Mouse (Mus musculus) heart, adult 2 months (tissue): ENCODE data around the gene Man1c1. TPM values are rescaled to one million over a fixed set of nuclear protein-coding genes. Genes with fewer than 3 reads are reported as not detected.

Source experiments
- DNase-seq, 2 experiments: peaks; one replicate each; pipeline ENCODE4 v3.0.0; 2021
- H3K27ac ChIP-seq: fragments of 200-600 bp; 2 replicates; pipeline ENCODE4 v1.8.1; 2022
- H3K27me3 ChIP-seq: fragments of 200-500 bp; 2 replicates; pipeline ENCODE4 v1.6.1; 2012; ENCODE audit warnings: mild to moderate bottlenecking, low read length, inconsistent platforms, mixed read lengths; ENCODE audit not compliant: control insufficient read depth, insufficient read depth
- H3K36me3 ChIP-seq: fragments of 200-500 bp; 2 replicates; pipeline ENCODE4 v1.6.1; 2012; ENCODE audit warnings: low read length, inconsistent platforms; ENCODE audit not compliant: control insufficient read depth, insufficient read depth
- H3K4me1 ChIP-seq: fragments of 200-500 bp; 2 replicates; pipeline ENCODE4 v1.6.1; 2011; ENCODE audit warnings: low read length; ENCODE audit not compliant: control insufficient read depth, insufficient read depth
- H3K4me3 ChIP-seq: fragments of 200-600 bp; 2 replicates; pipeline ENCODE4 v1.8.1; 2022
- H3K79me2 ChIP-seq: fragments of 200-500 bp; replicated peaks from 2 replicates; pipeline ENCODE4 v1.6.1; 2012; ENCODE audit warnings: mild to moderate bottlenecking, inconsistent platforms, low read length, moderate library complexity, mixed read lengths; ENCODE audit not compliant: control insufficient read depth, insufficient read depth
- H3K9ac ChIP-seq: fragments of 200-500 bp; 2 replicates; pipeline ENCODE4 v1.6.1; 2012; ENCODE audit warnings: low read depth, mild to moderate bottlenecking, control low read depth, inconsistent platforms, low read length, mixed read lengths
- CTCF ChIP-seq: fragments of 200-600 bp; IDR thresholded peaks from 2 replicates; pipeline ENCODE4 v1.8.1; 2022; ENCODE audit warnings: antibody characterized with exemption, mild to moderate bottlenecking, moderate library complexity
- EP300 ChIP-seq: fragments of 200-500 bp; IDR thresholded peaks from 2 replicates; pipeline ENCODE4 v1.6.1; 2011; ENCODE audit warnings: low read depth, low read length, control low read depth; ENCODE audit not compliant: insufficient read depth
- POLR2A ChIP-seq: fragments of 200-500 bp; IDR thresholded peaks from 2 replicates; pipeline ENCODE4 v1.6.1; 2011; ENCODE audit warnings: mild to moderate bottlenecking, low read depth, low read length, control low read depth; ENCODE audit not compliant: insufficient read depth
- WGBS: fragments of 180-500 bp; shearing (Covaris S2); methylation state at CpG from one replicate; pipeline ENCODE4 v1.1.7; 2018; 5-methylcytosine and 5-hydroxymethylcytosine counted together
- intact Hi-C: fragments of 180-260 bp; cut with DNase I; formaldehyde crosslinking; loops from one replicate; pipeline ENCODE4 v1.15.1; 2025
- polyA plus RNA-seq: library from polyadenylated mRNA; depleted of rRNA; stranded (reverse); fragments of >200 nt; gene quantifications from 2 replicates; pipeline ENCODE4 v1.2.3, GENCODE M21; 2012
- total RNA-seq, 2 experiments: library from RNA; stranded (reverse); gene quantifications; 2 replicates each; pipeline ENCODE4 v1.2.3; 2021

Gene Man1c1
- total and polyA plus RNA-seq, 3 experiments = 14.1 to 28.4 (median 24.8) TPM

GRCm38 (mm10) chr4:134604472-134604871 lies 99.6 kb downstream of the Man1c1 start:
- no peak overlapping the region for H3K27ac ChIP-seq
- H3K36me3 ChIP-seq = no peaks in the 10 kb centered on the region
- intact Hi-C loops = no loop called here
- no peaks in the 10 kb centered on the region for H3K79me2 ChIP-seq
- peaks cover 26% of the 10 kb centered on the region for H3K4me1 ChIP-seq
- no peaks in the 10 kb centered on the region for H3K27me3 ChIP-seq
- H3K9ac ChIP-seq = no peak overlapping the region
- H3K4me3 ChIP-seq = no peak overlapping the region
- WGBS = 78% methylated on average over 4 of the region's 4 CpGs
- no peak for DNase-seq
- TF ChIP-seq POLR2A (no peak), CTCF (no peak), EP300 (no peak)

GRCm38 (mm10) chr4:134603553-134603952 lies 100.5 kb downstream of the Man1c1 start:
- Histone ChIP-seq H3K79me2 (no peaks in the 10 kb centered on the region), H3K27ac (no peak overlapping the region), H3K4me3 (no peak overlapping the region), H3K36me3 (no peaks in the 10 kb centered on the region), H3K27me3 (no peaks in the 10 kb centered on the region), H3K9ac (no peak overlapping the region), H3K4me1 (peaks cover 26% of the 10 kb centered on the region)
- intact Hi-C loops = no loop called here
- TF ChIP-seq CTCF = no peak
- TF ChIP-seq EP300 = no peak
- TF ChIP-seq POLR2A = no peak
- no peak for DNase-seq
- 41% methylated on average over 5 of the region's 5 CpGs for WGBS

- DNase-seq = no peak
- no peak overlapping the region for H3K4me3 ChIP-seq
- H3K36me3 ChIP-seq = no peaks in the 10 kb centered on the region
- no peaks in the 10 kb centered on the region for H3K79me2 ChIP-seq
- intact Hi-C loops = no loop called here
- no peaks in the 10 kb centered on the region for H3K27me3 ChIP-seq
- H3K27ac ChIP-seq = no peak overlapping the region
- no peak overlapping the region for H3K9ac ChIP-seq
- 66% methylated on average over 3 of the region's 3 CpGs for WGBS
- TF ChIP-seq POLR2A (no peak), CTCF (no peak), EP300 (no peak)
- peaks cover 28% of the 10 kb centered on the region for H3K4me1 ChIP-seq
Observed at GRCm38 (mm10) chr4:134602610-134603009, 101.5 kb downstream of the Man1c1 start.

- Histone ChIP-seq H3K27ac (no peak overlapping the region; the same call in 1 of the 2 replicates), H3K9ac (no peak overlapping the region), H3K36me3 (no peaks in the 10 kb centered on the region), H3K79me2 (no peaks in the 10 kb centered on the region), H3K27me3 (no peaks in the 10 kb centered on the region), H3K4me3 (no peak overlapping the region), H3K4me1 (peaks cover 28% of the 10 kb centered on the region)
- TF ChIP-seq CTCF (no peak), EP300 (peak; percentile 73; the same call in 1 of the 2 replicates)
- intact Hi-C loops = no loop called here
- DNase-seq = no peak
- 47% methylated on average over 7 of the region's 7 CpGs for WGBS
Observed at GRCm38 (mm10) chr4:134601981-134602380, 102.1 kb downstream of the Man1c1 start.

GRCm38 (mm10) chr4:134601404-134601803 lies 102.7 kb downstream of the Man1c1 start:
- no peaks in the 10 kb centered on the region for H3K27me3 ChIP-seq
- intact Hi-C loops = no loop called here
- H3K36me3 ChIP-seq = no peaks in the 10 kb centered on the region
- H3K4me1 ChIP-seq = peaks cover 30% of the 10 kb centered on the region
- 40% methylated on average over 8 of the region's 8 CpGs for WGBS
- no peak overlapping the region for H3K9ac ChIP-seq
- 0 out of 2 replicates have a peak, but pooled peaks cover 2% of the 10 kb centered on the region for H3K79me2 ChIP-seq
- DNase-seq = no peak
- H3K27ac ChIP-seq = no peak overlapping the region; the same call in none of the 2 replicates
- no peak overlapping the region for H3K4me3 ChIP-seq
- TF ChIP-seq EP300 = no peak
- no peak for TF ChIP-seq POLR2A

GRCm38 (mm10) chr4:134600777-134601176 lies 103.3 kb downstream of the Man1c1 start:
- Histone ChIP-seq H3K79me2 (0 out of 2 replicates have a peak, but pooled peaks cover 2% of the 10 kb centered on the region), H3K9ac (no peak overlapping the region), H3K27ac (no peak overlapping the region), H3K4me3 (no peak overlapping the region), H3K27me3 (no peaks in the 10 kb centered on the region), H3K4me1 (peaks cover 26% of the 10 kb centered on the region), H3K36me3 (no peaks in the 10 kb centered on the region)
- TF ChIP-seq EP300 (no peak), CTCF (no peak), POLR2A (no peak)
- no peak for DNase-seq
- WGBS = 77% methylated on average over 7 of the region's 7 CpGs
- intact Hi-C loops = no loop called here
